Mouse (Mus musculus) ES-Bruce4 (cell line): ENCODE data around the gene Klf13. TPM values are rescaled to one million over a fixed set of nuclear protein-coding genes. Genes with fewer than 3 reads are reported as not detected.

Experiments used
- H3K27ac ChIP-seq: 2 replicates; pipeline ENCODE4 v1.5.1; 2012; ENCODE audit warnings: low read length, inconsistent platforms; ENCODE audit not compliant: insufficient read depth
- H3K27me3 ChIP-seq: 2 replicates; pipeline ENCODE4 v1.6.1; 2012; ENCODE audit warnings: mild to moderate bottlenecking, low read length, inconsistent platforms; ENCODE audit not compliant: control insufficient read depth, poor library complexity, insufficient read depth, severe bottlenecking
- H3K36me3 ChIP-seq: 2 replicates; pipeline ENCODE4 v1.6.1; 2012; ENCODE audit warnings: inconsistent platforms, mild to moderate bottlenecking, low read length, moderate library complexity; ENCODE audit not compliant: control insufficient read depth, poor library complexity, insufficient read depth, severe bottlenecking
- H3K4me1 ChIP-seq: one replicate; pipeline ENCODE4 v1.8.1; 2011; ENCODE audit warnings: low read length; ENCODE audit not compliant: control insufficient read depth, insufficient read depth
- H3K4me3 ChIP-seq: 2 replicates; pipeline ENCODE4 v1.5.1; 2011; ENCODE audit warnings: low read depth, mild to moderate bottlenecking, low read length
- H3K9ac ChIP-seq: 2 replicates; pipeline ENCODE4 v1.6.1; 2012; ENCODE audit warnings: low read depth, mild to moderate bottlenecking, inconsistent platforms; ENCODE audit not compliant: poor library complexity, severe bottlenecking
- H3K9me3 ChIP-seq: replicated peaks from 2 replicates; pipeline ENCODE4 v1.6.1; 2012; ENCODE audit warnings: mild to moderate bottlenecking, low read length, inconsistent platforms; ENCODE audit not compliant: control insufficient read depth, poor library complexity, insufficient read depth, severe bottlenecking
- CTCF ChIP-seq: IDR thresholded peaks from one replicate; pipeline ENCODE4 v1.8.1; 2011; ENCODE audit warnings: low read depth, low read length
- EP300 ChIP-seq: IDR thresholded peaks from 2 replicates; pipeline ENCODE4 v1.6.1; 2011; ENCODE audit warnings: low read depth, low read length; ENCODE audit not compliant: insufficient read depth
- POLR2A ChIP-seq: IDR thresholded peaks from one replicate; pipeline ENCODE4 v1.8.1; 2011; ENCODE audit warnings: low read length; ENCODE audit not compliant: insufficient read depth
- polyA plus RNA-seq: library from polyadenylated mRNA; stranded (reverse); fragments of >200 nt; gene quantifications from 2 replicates; pipeline ENCODE4 v1.2.4, GENCODE M21; 2011; ENCODE audit warnings: low read depth; ENCODE audit not compliant: missing spikeins, insufficient read depth, insufficient read length

Gene Klf13
- polyA plus RNA-seq, 1 experiment = 36.5 TPM

DNA sequence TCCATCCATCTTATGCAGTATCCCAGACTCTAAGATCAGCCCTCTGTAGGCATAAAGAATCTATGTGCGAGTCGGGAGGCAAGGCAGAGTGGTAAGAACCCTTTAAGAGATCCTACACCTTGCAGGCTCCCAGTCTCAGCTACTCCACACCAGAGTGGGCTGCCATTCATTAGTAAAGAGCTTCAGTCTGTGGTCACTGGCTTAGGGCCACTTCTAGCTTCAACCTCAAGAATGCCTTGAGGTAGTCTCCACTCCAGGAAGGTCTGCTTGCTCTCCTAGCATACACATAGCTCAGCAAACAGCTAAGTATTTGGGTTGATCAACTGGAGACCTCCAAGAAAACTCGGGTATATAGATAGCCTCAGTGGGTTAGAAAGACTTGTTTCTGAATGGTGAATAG, 41.1 kb downstream of the Klf13 start:
- Histone ChIP-seq H3K27ac (peak overlapping the region; percentile 3), H3K27me3 (no peaks in the 10 kb centered on the region), H3K9ac (0 out of 2 replicates have a peak overlapping the region, but pooled peaks have one; percentile 41), H3K4me3 (peak overlapping the region; percentile 38; the same call in 1 of the 2 replicates), H3K36me3 (no peaks in the 10 kb centered on the region), H3K9me3 (no peaks in the 10 kb centered on the region), H3K4me1 (peaks cover 6% of the 10 kb centered on the region)
- no peak for TF ChIP-seq POLR2A
- no peak for TF ChIP-seq EP300

DNA sequence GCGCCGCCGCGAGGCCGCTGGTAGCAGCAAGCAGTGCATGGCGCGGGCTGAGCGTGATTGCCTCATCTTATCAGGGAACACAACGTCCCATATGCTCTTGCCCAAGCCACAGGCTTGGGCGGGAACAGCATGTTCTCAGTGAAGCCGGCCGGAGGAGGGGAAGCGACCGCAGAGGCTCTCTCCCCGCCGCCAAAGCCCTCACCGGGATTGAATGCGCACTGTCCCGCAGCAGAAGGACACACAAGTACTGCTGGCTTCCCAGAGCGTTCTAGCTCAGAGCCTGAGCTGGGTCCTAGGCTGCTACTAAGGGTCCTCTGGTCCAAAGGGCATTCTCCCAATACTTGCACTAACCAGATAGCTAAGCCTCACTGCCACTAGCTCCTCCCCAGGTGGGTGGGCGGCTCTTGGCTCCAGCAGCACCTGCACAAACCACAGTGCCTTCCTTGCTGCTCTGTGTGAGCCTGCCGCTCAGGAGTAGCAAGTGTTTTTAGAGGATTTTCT, 41.7 kb downstream of the Klf13 start:
- peak overlapping the region; percentile 3 for H3K27ac ChIP-seq
- H3K4me1 ChIP-seq = peaks cover 6% of the 10 kb centered on the region
- H3K36me3 ChIP-seq = no peaks in the 10 kb centered on the region

DNA sequence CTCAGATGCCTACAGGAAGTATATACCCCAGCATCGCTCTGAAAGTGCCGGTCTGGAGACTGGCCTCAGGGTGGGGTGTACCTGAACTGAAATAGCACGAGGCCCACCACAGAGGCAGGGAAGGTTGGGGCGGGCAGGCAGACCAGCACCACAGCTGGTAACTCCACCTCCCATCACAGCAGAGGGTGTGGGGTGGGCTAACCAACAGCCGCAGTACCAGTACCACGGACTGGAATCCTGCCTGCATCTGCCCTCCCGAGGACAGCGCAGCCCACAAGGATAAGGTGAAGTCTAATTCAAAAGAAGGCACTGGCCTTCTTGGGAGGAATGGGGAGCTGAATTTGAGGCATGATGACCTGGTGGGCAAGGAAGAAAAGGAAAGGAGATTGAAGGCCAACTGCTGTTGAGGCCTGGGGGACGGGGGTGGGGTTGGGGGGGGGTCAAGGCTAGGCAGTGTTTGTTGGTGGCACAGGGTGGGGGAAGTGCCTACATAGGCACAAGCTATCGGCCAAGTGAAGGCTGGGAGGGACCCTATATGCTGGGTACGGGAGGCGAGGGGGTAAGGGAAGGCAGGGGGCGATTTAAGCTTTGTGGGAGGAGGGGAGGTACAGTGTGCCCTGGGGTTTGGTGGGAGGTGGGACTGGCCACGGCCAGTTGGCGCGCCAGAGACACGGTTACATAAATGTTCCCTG, 42.3 kb downstream of the Klf13 start:
- peaks cover 6% of the 10 kb centered on the region for H3K4me1 ChIP-seq
- peak overlapping the region; percentile 38 for H3K4me3 ChIP-seq
- H3K27me3 ChIP-seq = no peaks in the 10 kb centered on the region
- peak overlapping the region; percentile 41; the same call in 1 of the 2 replicates for H3K9ac ChIP-seq
- H3K27ac ChIP-seq = no peak overlapping the region
- TF ChIP-seq CTCF (no peak), EP300 (no peak), POLR2A (no peak)
- H3K9me3 ChIP-seq = no peaks in the 10 kb centered on the region
- no peaks in the 10 kb centered on the region for H3K36me3 ChIP-seq

More for the DNA sequence above, 41.7 kb downstream of the Klf13 start:
- H3K4me3 ChIP-seq = peak overlapping the region; percentile 38
- TF ChIP-seq EP300 (no peak), CTCF (peak; percentile 37)
- H3K9me3 ChIP-seq = no peaks in the 10 kb centered on the region
- peak overlapping the region; percentile 41; the same call in 1 of the 2 replicates for H3K9ac ChIP-seq
- no peaks in the 10 kb centered on the region for H3K27me3 ChIP-seq

DNA sequence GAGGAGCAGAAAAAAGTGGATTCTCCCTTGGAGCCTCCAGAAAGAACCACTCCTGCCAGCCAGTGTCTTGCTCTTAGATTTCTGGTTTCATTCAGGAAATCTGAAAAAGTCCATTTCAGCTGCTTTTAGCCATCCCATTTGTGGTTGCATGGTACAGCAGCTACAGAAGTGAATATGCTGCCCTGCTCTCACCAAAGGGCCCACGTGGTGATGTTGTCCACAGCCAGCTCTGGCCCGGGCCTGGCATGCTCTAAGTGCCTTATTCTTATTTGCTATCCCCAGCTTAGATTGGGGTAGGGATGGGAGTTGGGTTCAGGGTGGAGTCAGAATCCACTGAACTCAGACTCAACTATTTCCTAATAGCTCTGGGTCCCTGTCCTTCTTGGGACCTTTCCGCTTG, 43.5 kb downstream of the Klf13 start:
- no peaks in the 10 kb centered on the region for H3K9me3 ChIP-seq
- H3K36me3 ChIP-seq = no peaks in the 10 kb centered on the region
- no peaks in the 10 kb centered on the region for H3K27me3 ChIP-seq
- H3K9ac ChIP-seq = no peak overlapping the region
- TF ChIP-seq CTCF (no peak), EP300 (no peak), POLR2A (no peak)
- H3K4me3 ChIP-seq = no peak overlapping the region
- H3K4me1 ChIP-seq = peaks cover 2% of the 10 kb centered on the region
- no peak overlapping the region for H3K27ac ChIP-seq

DNA sequence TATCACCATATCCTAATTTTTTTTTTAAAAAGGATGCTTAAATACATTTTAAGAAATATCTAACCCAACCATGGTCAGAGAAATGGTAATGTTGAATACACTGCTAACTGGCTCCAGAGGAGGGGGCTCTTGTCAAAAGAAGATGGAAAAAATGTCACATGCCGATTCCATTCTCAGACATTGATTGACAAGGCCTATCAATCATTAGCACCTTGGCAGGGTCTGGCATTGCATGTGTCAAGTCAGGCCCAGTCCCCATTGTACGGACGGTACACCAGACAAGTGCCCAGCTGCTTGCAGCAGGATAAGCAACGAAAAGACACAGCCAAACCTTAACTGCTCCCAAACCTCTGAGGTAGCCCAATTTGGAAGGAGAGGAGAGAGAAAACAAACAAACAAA, 44.1 kb downstream of the Klf13 start:
- Histone ChIP-seq H3K27me3 (no peaks in the 10 kb centered on the region), H3K36me3 (no peaks in the 10 kb centered on the region), H3K4me3 (no peak overlapping the region), H3K9ac (no peak overlapping the region), H3K27ac (no peak overlapping the region), H3K4me1 (peaks cover 3% of the 10 kb centered on the region), H3K9me3 (no peaks in the 10 kb centered on the region)
- no peak for TF ChIP-seq CTCF

DNA sequence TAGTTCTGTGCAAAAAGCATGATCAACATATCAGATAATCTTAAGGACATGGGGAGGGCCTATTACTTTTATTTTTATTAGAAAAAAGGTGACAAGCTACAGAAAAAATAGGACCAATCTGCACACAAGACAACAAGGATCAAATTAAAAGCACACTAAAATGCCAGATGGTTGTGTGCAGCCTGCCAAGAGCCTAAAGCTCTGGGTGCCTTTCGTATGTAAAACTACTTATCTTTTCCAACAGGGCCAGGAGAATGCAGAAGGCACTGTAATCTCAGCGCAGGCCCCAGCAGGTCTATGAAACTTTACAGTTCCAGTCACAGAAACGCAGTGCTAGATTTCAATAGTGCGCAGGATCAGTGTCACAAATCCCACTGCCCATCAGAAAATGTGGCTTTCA, 45.0 kb downstream of the Klf13 start:
- TF ChIP-seq EP300 (no peak), CTCF (no peak), POLR2A (no peak)
- no peaks in the 10 kb centered on the region for H3K27me3 ChIP-seq
- H3K4me3 ChIP-seq = no peak overlapping the region
- H3K4me1 ChIP-seq = peaks cover 8% of the 10 kb centered on the region
- H3K27ac ChIP-seq = no peak overlapping the region
- no peaks in the 10 kb centered on the region for H3K36me3 ChIP-seq
- no peaks in the 10 kb centered on the region for H3K9me3 ChIP-seq
- H3K9ac ChIP-seq = no peak overlapping the region
